Mouse (Mus musculus): Measurements from ENCODE around the gene Abat. TPM values are rescaled to one million over a fixed set of nuclear protein-coding genes. Genes with fewer than 3 reads are reported as not detected.

Abat gene
- polyA plus RNA-seq, 1 experiment from 2014 or later: 60.3 TPM

GRCm38 (mm10) chr16:8613447-8613846 lies 100.2 kb downstream of the Abat start:
- Histone ChIP-seq H3K9me3 (ENCODE audit: control insufficient read depth, low read length) (no peaks in the 10 kb centered on the region), H3K36me3 (ENCODE audit: control insufficient read depth, insufficient read depth, low read length) (no peaks in the 10 kb centered on the region), H3K27ac (ENCODE audit: low read depth, low read length) (no peak overlapping the region), H3K9ac (ENCODE audit: low read length) (no peak overlapping the region), H3K4me3 (ENCODE audit: low read depth, low read length) (no peak overlapping the region), H3K27me3 (ENCODE audit: control insufficient read depth, insufficient read depth, low read length) (no peaks in the 10 kb centered on the region), H3K4me1 (ENCODE audit: control insufficient read depth, insufficient read depth, low read length) (no peaks in the 10 kb centered on the region), H3K4me2 (ENCODE audit: low read depth) (no peak overlapping the region)
- ATAC-seq (ENCODE audit: insufficient read depth, low FRiP score, low TSS enrichment) (no peak), DNase-seq (ENCODE audit: low spot score) (no peak)
- WGBS: 85% methylated on average over 3 of the region's 3 CpGs

DNA sequence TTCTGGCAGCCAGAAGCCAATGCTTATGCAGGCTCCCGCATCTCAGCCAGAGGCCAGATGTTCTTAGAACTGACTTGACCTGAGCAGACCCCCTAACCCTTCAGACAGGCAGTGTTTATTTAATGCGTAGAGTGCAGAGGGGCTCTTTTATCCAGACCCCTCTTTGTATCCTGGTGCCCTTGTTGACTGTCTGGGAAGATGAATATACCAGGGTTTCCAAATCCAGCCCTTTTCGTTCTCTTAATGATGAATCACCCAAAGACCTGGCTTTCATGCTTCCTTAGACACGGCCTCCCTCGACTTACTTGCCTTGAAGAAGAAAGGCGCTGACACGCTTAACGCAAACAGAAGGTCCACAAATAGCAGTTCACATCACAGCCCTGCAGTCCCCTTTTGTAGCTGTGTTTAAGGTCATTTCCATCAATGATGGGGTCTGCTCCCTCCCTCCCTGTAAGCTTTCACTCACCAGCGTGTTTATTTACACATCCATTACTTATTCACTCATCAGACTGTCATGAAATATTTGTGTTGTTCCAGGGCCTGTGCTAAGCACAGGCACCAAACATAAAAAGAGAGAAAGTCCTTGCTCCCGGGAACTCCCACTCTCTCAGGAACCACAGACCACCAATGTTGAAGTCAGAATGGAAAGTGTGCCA lies 106.6 kb downstream of the Abat start:
- ATAC-seq (ENCODE audit: insufficient read depth, low FRiP score, low TSS enrichment) (no peak), DNase-seq (ENCODE audit: low spot score) (peak; percentile 24)
- peaks cover 9% of the 10 kb centered on the region; the same call in 1 of the 2 replicates for H3K4me1 ChIP-seq (ENCODE audit: control insufficient read depth, insufficient read depth, low read length)
- no peaks in the 10 kb centered on the region for H3K27me3 ChIP-seq (ENCODE audit: control insufficient read depth, insufficient read depth, low read length)
- no peak overlapping the region for H3K4me3 ChIP-seq (ENCODE audit: low read depth, low read length)
- H3K36me3 ChIP-seq (ENCODE audit: control insufficient read depth, insufficient read depth, low read length): no peaks in the 10 kb centered on the region
- no peak overlapping the region for H3K9ac ChIP-seq (ENCODE audit: low read length)
- H3K4me2 ChIP-seq (ENCODE audit: low read depth): no peak overlapping the region
- H3K27ac ChIP-seq (ENCODE audit: low read depth, low read length): no peak overlapping the region
- no peaks in the 10 kb centered on the region for H3K9me3 ChIP-seq (ENCODE audit: control insufficient read depth, low read length)
- WGBS: 15% methylated on average over 10 of the region's 10 CpGs

DNA sequence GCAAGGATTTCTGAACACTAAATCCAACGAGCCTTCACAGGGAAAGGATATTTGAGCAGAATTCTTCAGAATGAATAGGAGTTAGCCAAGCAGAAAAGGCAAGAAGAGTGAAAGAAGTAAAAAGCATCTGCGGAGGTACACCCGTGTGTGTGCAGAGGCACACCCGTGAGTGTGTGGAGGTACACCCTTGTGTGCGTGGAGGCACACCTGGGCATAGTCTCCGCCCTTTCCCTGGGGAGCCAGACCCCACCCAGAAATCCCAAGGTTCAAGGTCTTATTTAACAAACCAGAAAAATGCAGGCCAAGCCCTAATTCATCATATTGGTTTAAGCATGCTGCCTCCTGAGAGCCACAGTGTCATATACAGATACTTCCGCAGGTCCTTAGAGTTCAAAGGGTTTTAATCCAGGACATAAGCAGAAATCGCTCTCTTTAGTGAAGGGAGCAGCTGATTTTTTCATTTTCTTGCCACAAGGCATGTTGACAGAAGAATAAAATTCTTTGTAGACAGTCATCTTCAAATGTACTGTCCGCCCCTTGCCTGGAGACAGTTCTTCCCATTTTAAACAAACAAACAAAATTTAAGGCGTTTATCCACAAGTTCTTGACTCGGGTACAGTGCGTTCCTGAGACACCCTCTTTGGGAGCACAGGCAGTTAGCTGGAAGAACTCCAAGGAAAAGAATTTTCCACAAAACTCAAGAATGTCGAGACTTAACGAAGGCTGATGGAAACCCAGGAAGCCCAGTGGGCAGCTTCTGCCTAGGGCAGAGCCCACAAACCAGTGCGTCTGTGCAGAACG lies 107.3 kb downstream of the Abat start:
- H3K36me3 ChIP-seq (ENCODE audit: control insufficient read depth, insufficient read depth, low read length): no peaks in the 10 kb centered on the region
- H3K9me3 ChIP-seq (ENCODE audit: control insufficient read depth, low read length): no peaks in the 10 kb centered on the region
- DNase-seq (ENCODE audit: low spot score) (no peak), ATAC-seq (ENCODE audit: insufficient read depth, low FRiP score, low TSS enrichment) (no peak)
- no peak overlapping the region for H3K4me2 ChIP-seq (ENCODE audit: low read depth)
- peaks cover 9% of the 10 kb centered on the region; the same call in 1 of the 2 replicates for H3K4me1 ChIP-seq (ENCODE audit: control insufficient read depth, insufficient read depth, low read length)
- no peak overlapping the region for H3K27ac ChIP-seq (ENCODE audit: low read depth, low read length)
- WGBS: 77% methylated on average over 16 of the region's 16 CpGs
- no peaks in the 10 kb centered on the region for H3K27me3 ChIP-seq (ENCODE audit: control insufficient read depth, insufficient read depth, low read length)
- H3K4me3 ChIP-seq (ENCODE audit: low read depth, low read length): no peak overlapping the region
- no peak overlapping the region for H3K9ac ChIP-seq (ENCODE audit: low read length)

DNA sequence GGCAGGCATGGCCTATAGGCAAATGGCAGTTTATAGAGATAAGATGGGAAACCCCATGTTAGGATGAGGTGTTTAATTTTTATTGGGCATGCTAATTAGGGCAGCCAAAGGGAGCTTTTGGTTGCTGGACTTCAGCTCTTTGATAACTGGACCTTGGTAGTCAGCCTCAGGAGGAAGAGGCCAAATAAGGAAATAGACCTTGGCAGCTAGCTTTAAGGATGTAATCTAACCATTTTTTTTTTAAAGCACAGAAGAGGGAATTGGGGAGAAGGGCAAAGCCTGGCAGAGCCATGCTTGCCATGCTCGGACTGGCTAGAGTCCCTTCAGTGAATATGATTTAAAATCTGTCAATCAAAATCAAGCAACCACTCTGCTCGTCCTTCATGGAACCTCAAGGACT lies 117.2 kb downstream of the Abat start:
- Histone ChIP-seq H3K9ac (ENCODE audit: low read length) (no peak overlapping the region), H3K4me3 (ENCODE audit: low read depth, low read length) (no peak overlapping the region), H3K27ac (ENCODE audit: low read depth, low read length) (no peak overlapping the region), H3K27me3 (ENCODE audit: control insufficient read depth, insufficient read depth, low read length) (no peaks in the 10 kb centered on the region), H3K4me1 (ENCODE audit: control insufficient read depth, insufficient read depth, low read length) (no peaks in the 10 kb centered on the region), H3K9me3 (ENCODE audit: control insufficient read depth, low read length) (no peaks in the 10 kb centered on the region), H3K36me3 (ENCODE audit: control insufficient read depth, insufficient read depth, low read length) (peaks cover 2% of the 10 kb centered on the region; the same call in 1 of the 2 replicates), H3K4me2 (ENCODE audit: low read depth) (no peak overlapping the region)
- ATAC-seq (ENCODE audit: insufficient read depth, low FRiP score, low TSS enrichment): no peak
- DNase-seq (ENCODE audit: low spot score): no peak
- WGBS: 90% methylated on average over 2 of the region's 2 CpGs

- 95% methylated on average over 5 of the region's 5 CpGs for WGBS
- H3K4me2 ChIP-seq (ENCODE audit: low read depth): no peak overlapping the region
- ATAC-seq (ENCODE audit: insufficient read depth, low FRiP score, low TSS enrichment): no peak
Observed at GRCm38 (mm10) chr16:8631428-8631827, 118.2 kb downstream of the Abat start.

DNA sequence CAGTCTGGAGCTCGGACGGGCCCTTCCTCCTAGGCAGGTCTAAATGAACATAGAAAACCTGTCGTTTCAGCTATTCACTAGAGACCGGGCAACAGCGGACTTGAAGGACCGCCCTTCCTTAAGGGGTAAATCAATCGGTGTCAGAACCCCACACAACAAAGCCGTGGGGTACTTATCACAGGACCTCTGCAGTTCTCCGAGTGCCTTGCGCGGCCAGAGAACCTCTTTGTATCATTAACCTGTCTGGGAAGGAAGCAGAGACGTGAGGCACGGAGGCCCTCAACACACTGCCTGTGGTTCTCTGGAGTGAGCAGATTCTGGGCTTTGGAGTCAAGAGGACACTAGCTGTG lies 123.6 kb downstream of the Abat start:
- peak overlapping the region; percentile 66 for H3K4me3 ChIP-seq (ENCODE audit: low read depth, low read length)
- under 1% methylated on average over 13 of the region's 13 CpGs for WGBS
- H3K27ac ChIP-seq (ENCODE audit: low read depth, low read length): peak overlapping the region; percentile 63
- peak; percentile 57; the same call in 1 of the 2 replicates for ATAC-seq (ENCODE audit: insufficient read depth, low FRiP score, low TSS enrichment)
- H3K36me3 ChIP-seq (ENCODE audit: control insufficient read depth, insufficient read depth, low read length): peaks cover 2% of the 10 kb centered on the region; the same call in 1 of the 2 replicates
- H3K4me1 ChIP-seq (ENCODE audit: control insufficient read depth, insufficient read depth, low read length): peaks cover 10% of the 10 kb centered on the region
- H3K9ac ChIP-seq (ENCODE audit: low read length): peak overlapping the region; percentile 76
- no peaks in the 10 kb centered on the region for H3K9me3 ChIP-seq (ENCODE audit: control insufficient read depth, low read length)
- H3K27me3 ChIP-seq (ENCODE audit: control insufficient read depth, insufficient read depth, low read length): no peaks in the 10 kb centered on the region
- no peak for DNase-seq (ENCODE audit: low spot score)
- peak overlapping the region; percentile 84 for H3K4me2 ChIP-seq (ENCODE audit: low read depth)

More at GRCm38 (mm10) chr16:8631428-8631827, 118.2 kb downstream of the Abat start:
- Histone ChIP-seq H3K27me3 (ENCODE audit: control insufficient read depth, insufficient read depth, low read length) (no peaks in the 10 kb centered on the region), H3K4me3 (ENCODE audit: low read depth, low read length) (no peak overlapping the region), H3K27ac (ENCODE audit: low read depth, low read length) (no peak overlapping the region), H3K4me1 (ENCODE audit: control insufficient read depth, insufficient read depth, low read length) (peaks cover 5% of the 10 kb centered on the region), H3K9ac (ENCODE audit: low read length) (no peak overlapping the region), H3K36me3 (ENCODE audit: control insufficient read depth, insufficient read depth, low read length) (peaks cover 2% of the 10 kb centered on the region; the same call in 1 of the 2 replicates), H3K9me3 (ENCODE audit: control insufficient read depth, low read length) (no peaks in the 10 kb centered on the region)
- DNase-seq (ENCODE audit: low spot score): no peak

DNA sequence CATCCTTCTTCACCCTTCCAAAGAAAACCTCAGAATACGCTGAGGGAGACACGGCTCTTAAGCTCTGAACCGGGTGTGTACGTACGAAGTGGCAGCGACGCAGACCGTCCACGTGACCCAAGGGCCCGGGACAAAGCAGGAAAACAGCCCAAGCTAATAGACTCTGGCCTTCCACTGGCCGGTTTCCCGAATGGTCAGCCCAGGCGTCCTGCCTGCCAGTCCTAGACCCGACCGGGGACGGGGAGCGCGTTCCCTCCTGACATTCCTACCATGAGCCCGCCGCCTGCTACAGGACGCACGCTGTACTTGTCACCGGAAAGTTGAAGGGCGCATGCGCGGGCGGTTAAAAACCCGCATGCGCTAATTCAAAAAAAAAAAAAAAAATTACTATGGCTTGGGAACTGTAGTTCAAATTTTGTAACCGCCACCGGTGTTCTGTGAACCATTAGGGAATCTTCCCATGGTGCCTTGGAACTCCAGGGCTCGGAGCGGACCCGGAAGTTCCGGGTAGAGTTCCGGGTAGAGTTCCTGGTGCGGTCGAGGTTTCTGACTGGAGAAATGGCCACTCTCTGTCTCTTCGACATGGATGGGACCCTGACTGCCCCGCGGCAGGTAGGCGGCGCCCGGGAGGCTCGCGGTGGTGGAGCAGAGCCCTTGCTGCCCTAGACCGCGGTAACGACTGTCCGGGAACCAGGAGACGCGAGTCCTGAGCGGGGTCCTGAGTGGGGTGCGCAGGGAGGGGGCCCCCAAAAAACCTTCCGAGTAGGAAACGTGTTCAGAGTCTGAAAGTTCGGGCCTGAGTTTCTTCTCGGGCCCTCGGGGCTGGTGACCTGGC lies 124.2 kb downstream of the Abat start, which contains the start of the genes Pmm2 and Tmem186:
Gene Pmm2, plus strand, starts transcription at position 458 of the 835 bp plus-strand sequence.
Gene Tmem186, minus strand, starts transcription at position 496 of the 835 bp plus-strand sequence.
- H3K36me3 ChIP-seq (ENCODE audit: control insufficient read depth, insufficient read depth, low read length): peaks cover 2% of the 10 kb centered on the region; the same call in 1 of the 2 replicates
- DNase-seq (ENCODE audit: low spot score): peak; percentile 87
- peak within 1 kb of the TSS; percentile 84 for H3K4me2 ChIP-seq (ENCODE audit: low read depth)
- ATAC-seq (ENCODE audit: insufficient read depth, low FRiP score, low TSS enrichment): peak; percentile 91
- peaks cover 10% of the 10 kb centered on the region for H3K4me1 ChIP-seq (ENCODE audit: control insufficient read depth, insufficient read depth, low read length)
- no peaks in the 10 kb centered on the region for H3K27me3 ChIP-seq (ENCODE audit: control insufficient read depth, insufficient read depth, low read length)
- H3K9me3 ChIP-seq (ENCODE audit: control insufficient read depth, low read length): no peaks in the 10 kb centered on the region
- H3K9ac ChIP-seq (ENCODE audit: low read length): peak within 1 kb of the TSS; percentile 76
- H3K27ac ChIP-seq (ENCODE audit: low read depth, low read length): peak within 1 kb of the TSS; percentile 63
- H3K4me3 ChIP-seq (ENCODE audit: low read depth, low read length): peak within 1 kb of the TSS; percentile 66
- WGBS: under 1% methylated on average over 59 of the region's 59 CpGs

- H3K9ac ChIP-seq (ENCODE audit: low read length): peak overlapping the region; percentile 76
- no peaks in the 10 kb centered on the region for H3K27me3 ChIP-seq (ENCODE audit: control insufficient read depth, insufficient read depth, low read length)
- WGBS: 52% methylated on average over 7 of the region's 7 CpGs
- DNase-seq (ENCODE audit: low spot score) (no peak), ATAC-seq (ENCODE audit: insufficient read depth, low FRiP score, low TSS enrichment) (no peak)
- peak overlapping the region; percentile 63; the same call in 1 of the 2 replicates for H3K27ac ChIP-seq (ENCODE audit: low read depth, low read length)
- H3K4me2 ChIP-seq (ENCODE audit: low read depth): peak overlapping the region; percentile 84
- no peaks in the 10 kb centered on the region for H3K9me3 ChIP-seq (ENCODE audit: control insufficient read depth, low read length)
- peaks cover 10% of the 10 kb centered on the region for H3K4me1 ChIP-seq (ENCODE audit: control insufficient read depth, insufficient read depth, low read length)
- H3K4me3 ChIP-seq (ENCODE audit: low read depth, low read length): peak overlapping the region; percentile 66
- H3K36me3 ChIP-seq (ENCODE audit: control insufficient read depth, insufficient read depth, low read length): peaks cover 2% of the 10 kb centered on the region
Observed at GRCm38 (mm10) chr16:8638131-8638530, 124.9 kb downstream of the Abat start.
